Mouse (Mus musculus) erythroblast, embryonic 14.5 days (primary cell): ENCODE data around the gene Mdc1. TPM values are rescaled to one million over a fixed set of nuclear protein-coding genes. Genes with fewer than 3 reads are reported as not detected.

ENCODE experiments used
- H3K27me3 ChIP-seq: 2 replicates; pipeline ENCODE4 v1.6.1; 2012; ENCODE audit warnings: inconsistent platforms; ENCODE audit not compliant: control insufficient read depth
- H3K36me3 ChIP-seq: 2 replicates; pipeline ENCODE4 v1.6.1; 2012; ENCODE audit warnings: mild to moderate bottlenecking, inconsistent platforms; ENCODE audit not compliant: control insufficient read depth
- H3K4me1 ChIP-seq: 2 replicates; pipeline ENCODE4 v1.6.1; 2012; ENCODE audit warnings: inconsistent platforms; ENCODE audit not compliant: control insufficient read depth
- H3K4me3 ChIP-seq: replicated peaks from 2 replicates; pipeline ENCODE3; 2012; ENCODE audit warnings: moderate library complexity, mild to moderate bottlenecking, inconsistent platforms
- H3K9me3 ChIP-seq: 2 replicates; pipeline ENCODE4 v1.6.1; 2012; ENCODE audit warnings: low read length, inconsistent platforms, mixed read lengths; ENCODE audit not compliant: control insufficient read depth
- GATA1 ChIP-seq: IDR thresholded peaks from 2 replicates; pipeline ENCODE4 v1.6.1; 2012; ENCODE audit warnings: low read length, inconsistent platforms, mixed read lengths
- TAL1 ChIP-seq: IDR thresholded peaks from 3 replicates; pipeline ENCODE4 v1.6.1; 2012; ENCODE audit warnings: low read length, inconsistent platforms, mixed read lengths
- polyA plus RNA-seq: library from polyadenylated mRNA; stranded (reverse); fragments of >175 nt; gene quantifications from 2 replicates; pipeline ENCODE4 v1.2.3, GENCODE M21; 2012

The Mdc1 gene
- polyA plus RNA-seq, 1 experiment: 1.1 TPM

- TF ChIP-seq GATA1 (no peak), TAL1 (no peak)
- H3K36me3 ChIP-seq: peaks cover 4% of the 10 kb centered on the region
- peaks cover 23% of the 10 kb centered on the region for H3K9me3 ChIP-seq
- peaks cover 54% of the 10 kb centered on the region for H3K4me1 ChIP-seq
- peaks cover 75% of the 10 kb centered on the region for H3K27me3 ChIP-seq
- H3K4me3 ChIP-seq: peak overlapping the region; percentile 48
These were observed 28.2 kb downstream of the Mdc1 start for GRCm38 (mm10) chr17:35869346-35870067.

GRCm38 (mm10) chr17:35870151-35870883 is 29.0 kb downstream of the Mdc1 start:
- no peak overlapping the region for H3K4me3 ChIP-seq
- no peaks in the 10 kb centered on the region; the same call in 1 of the 2 replicates for H3K36me3 ChIP-seq
- H3K9me3 ChIP-seq: peaks cover 23% of the 10 kb centered on the region
- TF ChIP-seq GATA1: no peak
- no peak for TF ChIP-seq TAL1
- H3K27me3 ChIP-seq: peaks cover 67% of the 10 kb centered on the region
- peaks cover 54% of the 10 kb centered on the region for H3K4me1 ChIP-seq

GRCm38 (mm10) chr17:35870884-35871696 is 29.8 kb downstream of the Mdc1 start:
- peaks cover 16% of the 10 kb centered on the region for H3K9me3 ChIP-seq
- TF ChIP-seq TAL1: no peak
- TF ChIP-seq GATA1: no peak
- H3K36me3 ChIP-seq: no peaks in the 10 kb centered on the region; the same call in 1 of the 2 replicates
- H3K27me3 ChIP-seq: peaks cover 59% of the 10 kb centered on the region
- H3K4me3 ChIP-seq: no peak overlapping the region
- H3K4me1 ChIP-seq: peaks cover 46% of the 10 kb centered on the region

GRCm38 (mm10) chr17:35873774-35874519 is 32.6 kb downstream of the Mdc1 start:
- Histone ChIP-seq H3K4me1 (peaks cover 28% of the 10 kb centered on the region), H3K4me3 (no peak overlapping the region), H3K36me3 (no peaks in the 10 kb centered on the region; the same call in 1 of the 2 replicates), H3K9me3 (peaks cover 6% of the 10 kb centered on the region), H3K27me3 (peaks cover 31% of the 10 kb centered on the region)
- no peak for TF ChIP-seq GATA1
- no peak for TF ChIP-seq TAL1

GRCm38 (mm10) chr17:35874721-35875120 is 33.4 kb downstream of the Mdc1 start:
- no peak for TF ChIP-seq GATA1
- no peak for TF ChIP-seq TAL1
- Histone ChIP-seq H3K27me3 (peaks cover 23% of the 10 kb centered on the region), H3K4me1 (peaks cover 25% of the 10 kb centered on the region), H3K9me3 (peaks cover 6% of the 10 kb centered on the region), H3K4me3 (no peak overlapping the region), H3K36me3 (no peaks in the 10 kb centered on the region; the same call in 1 of the 2 replicates)

GRCm38 (mm10) chr17:35879245-35880057 is 38.1 kb downstream of the Mdc1 start, which contains the start of gene Dhx16:
TSS of gene Dhx16 (plus strand) at chr17:35879819.
- Histone ChIP-seq H3K4me1 (peaks cover 36% of the 10 kb centered on the region), H3K9me3 (peaks cover 8% of the 10 kb centered on the region), H3K27me3 (no peaks in the 10 kb centered on the region), H3K36me3 (peaks cover 37% of the 10 kb centered on the region), H3K4me3 (peak within 1 kb of the TSS; percentile 99)
- no peak for TF ChIP-seq TAL1
- TF ChIP-seq GATA1: no peak

- Histone ChIP-seq H3K9me3 (peaks cover 8% of the 10 kb centered on the region), H3K27me3 (no peaks in the 10 kb centered on the region), H3K36me3 (peaks cover 72% of the 10 kb centered on the region), H3K4me3 (no peak overlapping the region), H3K4me1 (peaks cover 28% of the 10 kb centered on the region)
- no peak for TF ChIP-seq GATA1
- no peak for TF ChIP-seq TAL1
These were observed 41.6 kb downstream of the Mdc1 start for GRCm38 (mm10) chr17:35882924-35883323.
